Mouse (Mus musculus) cerebellum, postnatal 10 days (tissue): ENCODE measurements around the gene Serpind1.

Source experiments
- DNase-seq, 2 experiments: peaks; one replicate each; pipeline ENCODE4 v3.0.0; 2021; ENCODE audit warnings: mixed read lengths in 2 of 2

The Serpind1 gene

DNA sequence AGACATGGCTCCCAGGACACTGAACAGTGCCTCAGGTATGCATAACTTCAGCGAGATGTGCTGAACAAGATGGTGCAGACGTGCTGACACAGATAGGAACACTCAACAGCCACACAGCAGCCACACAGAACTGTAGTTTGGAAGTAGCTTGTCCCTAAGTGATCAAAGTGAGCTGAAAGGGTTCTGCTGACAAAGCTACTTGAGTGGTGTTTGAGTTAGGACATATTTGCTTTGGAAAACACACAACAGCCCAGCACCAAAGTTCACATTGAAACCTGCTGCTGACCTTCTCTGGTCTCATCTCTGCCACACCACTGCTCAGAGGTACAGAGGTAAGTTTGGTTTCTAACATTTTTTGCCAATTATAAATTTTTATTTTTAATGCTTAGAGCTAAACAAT is at the start of gene Serpind1:
Gene Serpind1, plus strand, starts transcription at position 256 of the 400 bp plus-strand sequence.
- no peak for DNase-seq

GRCm38 (mm10) chr16:17283151-17283550 is 48.0 kb upstream of the Serpind1 start:
- DNase-seq: peak; percentile 51

DNA sequence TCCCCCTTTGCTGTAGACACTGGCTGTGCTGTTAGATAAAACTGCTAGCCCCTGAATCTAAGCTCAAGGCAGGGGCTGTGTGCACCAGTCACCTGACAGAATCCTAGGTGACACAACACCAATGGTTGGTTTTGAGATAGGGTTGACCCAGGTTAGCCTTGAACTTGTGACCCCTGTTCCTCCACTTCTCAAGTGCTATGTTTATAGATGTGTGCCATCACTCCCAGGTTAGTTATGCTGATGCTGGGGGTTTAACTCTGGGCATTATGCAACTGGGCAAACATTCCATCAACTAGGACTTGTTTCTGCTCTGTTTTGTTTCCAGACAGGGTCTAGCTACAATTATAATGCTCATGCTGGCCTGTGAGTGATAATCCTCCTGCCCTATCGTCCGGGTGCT is 44.1 kb upstream of the Serpind1 start:
- DNase-seq: no peak

GRCm38 (mm10) chr16:17291016-17291415 is 40.2 kb upstream of the Serpind1 start:
- DNase-seq: no peak

DNA sequence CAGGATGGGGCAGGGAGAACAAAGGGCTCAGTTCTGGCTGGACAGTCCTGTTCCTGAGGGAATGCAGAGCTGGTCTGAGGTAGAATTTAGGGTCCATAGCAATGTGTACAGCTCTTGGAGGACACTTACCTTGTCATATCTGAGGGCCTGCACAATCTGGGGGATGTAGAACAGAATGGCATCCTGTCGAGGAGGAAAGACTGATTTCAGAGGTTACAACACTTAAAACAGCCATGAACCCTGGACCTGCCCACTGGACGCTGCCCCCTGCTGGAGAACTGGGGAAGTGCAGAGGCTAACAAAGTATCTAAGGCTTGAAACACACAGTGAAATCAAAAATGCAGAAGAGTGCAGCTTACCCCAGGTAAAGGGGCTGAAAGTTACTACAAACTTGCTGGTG is 38.4 kb upstream of the Serpind1 start:
- DNase-seq: peak; percentile 88 to 94

- no peak for DNase-seq
Observed at GRCm38 (mm10) chr16:17300818-17301217, 30.4 kb upstream of the Serpind1 start.

- DNase-seq: no peak
Observed at GRCm38 (mm10) chr16:17303521-17304245, 27.5 kb upstream of the Serpind1 start.

GRCm38 (mm10) chr16:17307461-17307860 is 23.7 kb upstream of the Serpind1 start:
- DNase-seq: no peak

- DNase-seq: no peak
Observed at GRCm38 (mm10) chr16:17309036-17309435, 22.1 kb upstream of the Serpind1 start.

- DNase-seq: no peak
Observed at GRCm38 (mm10) chr16:17312531-17312930, 18.6 kb upstream of the Serpind1 start.

GRCm38 (mm10) chr16:17316554-17316953 is 14.6 kb upstream of the Serpind1 start:
- DNase-seq: no peak

GRCm38 (mm10) chr16:17321481-17321880 is 9.7 kb upstream of the Serpind1 start:
- peak; percentile 47 to 48 for DNase-seq

DNA sequence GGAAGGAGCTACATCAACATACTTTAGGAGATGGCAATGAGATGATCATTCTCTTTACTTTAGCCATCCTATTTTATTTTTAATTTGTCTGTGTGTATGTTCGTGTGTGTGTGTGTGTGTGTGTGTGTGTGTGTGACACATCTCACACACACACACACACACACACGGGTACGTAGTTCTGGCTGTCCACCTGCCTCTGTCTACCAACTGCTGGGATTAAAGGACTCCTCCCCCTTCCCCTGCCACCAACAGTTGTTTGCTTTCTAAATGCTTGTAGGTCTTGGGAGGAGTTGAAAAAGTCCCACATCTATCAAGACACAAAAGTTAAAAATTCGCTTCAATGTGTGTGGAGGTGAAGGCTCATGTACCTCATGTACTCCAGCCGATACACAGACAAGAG is 6.4 kb upstream of the Serpind1 start:
- DNase-seq: no peak

DNA sequence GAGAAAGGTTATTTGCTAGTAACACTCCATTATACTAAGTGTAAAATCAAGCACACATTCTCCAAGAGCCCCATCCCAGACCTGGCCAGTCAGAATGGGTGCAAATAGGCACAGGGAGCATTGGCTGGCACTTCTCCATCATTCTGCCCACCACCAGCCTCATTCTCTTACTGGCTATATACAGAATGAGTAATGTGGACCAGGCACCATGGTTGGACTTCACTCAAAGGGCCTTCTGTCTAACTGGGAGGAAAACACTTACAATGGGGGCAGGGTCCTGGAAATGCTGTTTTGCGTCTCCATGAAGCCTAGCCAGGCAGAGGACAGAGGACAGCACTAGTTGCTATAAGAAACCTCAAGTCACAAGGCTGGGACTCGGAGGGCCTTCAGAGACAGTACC is 5.1 kb upstream of the Serpind1 start:
- peak in 1 of 2 experiments; percentile 6 for DNase-seq

GRCm38 (mm10) chr16:17329848-17330570 is 1.2 kb upstream of the Serpind1 start:
- no peak for DNase-seq

DNA sequence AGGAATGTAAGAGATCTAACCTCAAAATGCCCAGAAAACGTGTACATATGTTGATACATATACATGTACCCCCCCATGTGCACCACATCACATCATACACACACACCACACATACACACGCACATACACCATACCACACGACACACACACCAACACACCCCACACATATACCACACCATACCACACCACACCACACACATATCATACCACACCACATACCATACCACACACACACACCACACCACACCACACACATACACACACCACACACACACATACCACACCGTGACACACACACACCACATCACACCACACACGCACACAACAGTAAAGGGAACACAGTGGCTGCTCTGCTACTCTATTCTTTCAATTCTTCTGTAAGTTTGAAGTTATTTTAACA is 684 bp downstream of the Serpind1 start:
- no peak for DNase-seq

GRCm38 (mm10) chr16:17334574-17334973 is 3.4 kb downstream of the Serpind1 start:
- DNase-seq: no peak

GRCm38 (mm10) chr16:17336089-17336488 is 4.9 kb downstream of the Serpind1 start:
- no peak for DNase-seq

GRCm38 (mm10) chr16:17339701-17340100 is 8.5 kb downstream of the Serpind1 start:
- no peak for DNase-seq

DNA sequence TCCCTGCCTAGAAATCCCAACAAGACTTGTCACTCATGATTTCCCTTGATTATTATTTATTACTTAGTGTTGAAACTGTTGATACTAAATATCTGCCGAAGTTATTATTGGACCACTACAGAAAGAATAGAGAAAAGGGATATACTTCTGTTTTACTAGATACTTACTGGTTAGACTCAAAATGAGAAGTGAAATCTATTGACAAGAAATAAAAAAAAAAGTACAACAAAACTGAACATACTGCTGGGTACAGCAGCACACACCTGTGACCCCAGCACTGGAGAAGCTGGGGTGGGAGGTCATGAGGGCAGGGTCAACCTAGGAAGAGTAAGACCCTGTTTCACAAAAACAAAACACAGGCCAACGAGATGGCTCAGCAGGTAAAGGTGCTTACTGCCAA is 9.5 kb downstream of the Serpind1 start:
- DNase-seq: no peak

DNA sequence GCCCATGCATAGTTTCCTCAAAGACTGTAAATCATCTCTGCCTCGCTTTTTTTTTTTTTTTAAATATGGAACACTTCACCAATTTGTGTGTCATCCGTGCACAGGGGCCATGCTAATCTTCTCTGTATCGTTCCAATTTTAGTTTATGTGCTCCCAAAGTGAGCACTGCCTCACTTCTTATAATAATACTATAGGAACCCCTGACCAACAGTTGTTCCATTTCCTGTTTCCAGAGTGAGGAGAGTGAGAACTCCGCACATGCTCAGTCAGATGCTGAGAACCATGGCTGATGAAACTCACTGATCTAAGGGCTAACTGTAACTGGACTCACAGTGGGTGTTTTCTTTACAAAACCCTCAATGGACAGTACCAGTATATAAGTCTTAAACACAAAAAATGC is 10.7 kb downstream of the Serpind1 start:
- DNase-seq: no peak

DNA sequence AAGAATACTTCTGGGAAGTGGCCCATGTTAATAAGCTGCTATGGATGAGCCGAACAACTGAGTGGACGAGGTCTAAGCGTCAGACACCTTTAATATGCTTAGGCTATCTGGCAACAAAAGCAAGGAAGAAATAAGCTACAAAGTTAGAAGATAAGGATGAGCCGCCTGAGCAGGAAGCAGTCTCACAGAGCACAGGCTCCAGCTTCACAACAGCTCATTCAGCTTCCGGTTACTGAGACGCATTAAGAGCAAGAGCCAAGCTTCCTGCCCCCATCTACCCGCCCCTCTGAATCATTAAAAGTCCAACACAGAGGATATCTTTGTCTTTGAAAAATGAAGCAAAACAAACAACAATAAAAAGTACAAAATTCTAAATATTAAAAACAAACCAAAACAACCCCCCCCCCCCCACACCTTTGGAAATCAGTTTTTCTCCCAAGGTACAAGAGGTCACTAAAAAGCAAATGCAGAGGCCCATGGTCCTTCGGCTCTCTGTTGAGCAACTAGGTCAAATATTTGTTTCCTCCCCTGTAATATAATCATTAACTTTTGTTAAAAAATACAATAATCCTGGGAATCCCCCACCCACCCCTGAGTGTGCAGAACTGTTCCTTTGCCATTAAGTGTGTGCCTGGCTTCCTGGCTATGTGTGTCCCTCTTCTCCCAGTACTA is 14.1 kb downstream of the Serpind1 start:
- no peak for DNase-seq

GRCm38 (mm10) chr16:17345813-17346155 is 14.6 kb downstream of the Serpind1 start:
- DNase-seq: no peak

- no peak for DNase-seq
Observed at GRCm38 (mm10) chr16:17346766-17347165, 15.6 kb downstream of the Serpind1 start.
